ENCODE assay signal across 35 mouse cellular contexts in the genomic region with DNA sequence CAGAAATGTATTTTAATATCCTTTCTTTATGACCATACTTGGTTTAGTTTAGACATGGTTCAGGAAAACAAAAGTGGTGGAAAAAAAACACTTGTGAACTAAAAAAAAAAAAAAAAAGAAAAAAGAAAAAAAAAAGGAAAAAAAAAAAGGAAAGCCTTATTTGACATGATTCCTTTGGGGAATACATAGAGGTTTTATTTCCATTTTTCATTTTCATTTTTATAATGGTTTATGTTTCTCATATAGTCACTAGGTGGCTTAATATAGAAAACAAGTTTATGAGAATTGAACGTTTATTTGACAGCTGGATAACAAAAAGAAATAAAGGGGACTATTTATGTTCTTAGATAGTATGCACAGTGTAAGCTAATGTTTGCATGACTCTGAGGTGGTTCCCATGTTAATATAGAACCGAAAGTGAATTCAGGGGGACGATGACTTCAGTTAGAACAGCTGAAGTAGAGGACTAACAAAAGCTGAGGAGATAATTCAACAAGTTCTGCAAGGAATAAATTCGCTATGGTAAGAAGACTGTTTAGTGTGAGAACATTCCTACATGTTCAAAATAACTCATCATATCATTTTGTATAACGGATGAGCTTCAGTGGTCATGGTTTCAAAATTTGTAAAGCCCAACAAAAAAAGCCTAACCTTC. TPM values are rescaled to one million over a fixed set of nuclear protein-coding genes. Genes with fewer than 3 reads are reported as not detected.
"Had no signal": no experiment of that assay in that cellular context is flagged by ENCODE, and none has a peak within 500 bp of the region (broad histone marks: within the 10 kb centered on the region; RNA-seq: fewer than 3 reads in every experiment).

No protein-coding gene starts in this region.

- H3K36me3 ChIP-seq: heart, embryonic 10.5 days; heart, embryonic 12.5 days; hindbrain, embryonic 10.5 days; hindbrain, embryonic 12.5 days; intestine, embryonic 15.5 days; limb, embryonic 13.5 days; limb, embryonic 15.5 days; liver, embryonic 12.5 days had no signal

- H3K4me3 ChIP-seq: heart, embryonic 10.5 days; heart, embryonic 12.5 days; hindbrain, embryonic 10.5 days; hindbrain, embryonic 12.5 days; intestine, embryonic 15.5 days; limb, embryonic 13.5 days; limb, embryonic 15.5 days; liver, embryonic 12.5 days had no signal

- H3K9ac ChIP-seq: heart, embryonic 12.5 days; hindbrain, embryonic 12.5 days; hindbrain, embryonic 14.5 days; intestine, embryonic 15.5 days; limb, embryonic 13.5 days; limb, embryonic 15.5 days; liver, embryonic 12.5 days; liver, embryonic 14.5 days had no signal

- H3K4me2 ChIP-seq: heart, embryonic 12.5 days; hindbrain, embryonic 12.5 days; hindbrain, embryonic 14.5 days; intestine, embryonic 15.5 days; limb, embryonic 13.5 days; limb, embryonic 15.5 days; liver, embryonic 12.5 days had no signal

- H3K9me3 ChIP-seq: heart, embryonic 10.5 days; heart, embryonic 12.5 days; hindbrain, embryonic 10.5 days; hindbrain, embryonic 12.5 days; intestine, embryonic 15.5 days; limb, embryonic 13.5 days; limb, embryonic 15.5 days; liver, embryonic 12.5 days had no signal

- DNase-seq: gastrocnemius, postnatal 14 days; gastrocnemius, postnatal 36 days; heart, adult 11 months; heart, postnatal 10 days; heart, postnatal 4 days; kidney, adult 18-20 months; kidney, adult 8-10 months; kidney, postnatal 14 days; kidney, postnatal 36 days; layer of hippocampus, adult 9-11 months; layer of hippocampus, postnatal 36 days; left cerebral cortex, postnatal 4 days had no signal

- H3K4me1 ChIP-seq: heart, embryonic 10.5 days; heart, embryonic 12.5 days; hindbrain, embryonic 10.5 days; hindbrain, embryonic 12.5 days; intestine, embryonic 15.5 days; limb, embryonic 13.5 days; limb, embryonic 15.5 days; liver, embryonic 12.5 days had no signal

- H3K27ac ChIP-seq: heart, embryonic 10.5 days; hindbrain, embryonic 10.5 days; hindbrain, embryonic 12.5 days; hindbrain, embryonic 14.5 days; intestine, embryonic 15.5 days; kidney, postnatal 0 days; limb, embryonic 13.5 days; limb, embryonic 15.5 days; liver, embryonic 12.5 days; liver, embryonic 14.5 days had no signal

- H3K27me3 ChIP-seq: heart, embryonic 12.5 days; hindbrain, embryonic 12.5 days; intestine, embryonic 15.5 days; limb, embryonic 13.5 days; limb, embryonic 15.5 days; liver, embryonic 12.5 days had no signal

RNA-seq across cellular contexts. Expression of gene Gcg, which starts 33.6 kb away (rescaled TPM):
- total RNA-seq: gastrocnemius, adult 8-10 months; gastrocnemius, postnatal 14 days; gastrocnemius, postnatal 36 days; heart, adult 8-10 months; heart, postnatal 10 days; heart, postnatal 4 days; layer of hippocampus, adult 18-20 months; layer of hippocampus, adult 8-10 months; layer of hippocampus, postnatal 36 days; left cerebral cortex, adult 18-20 months; left cerebral cortex, adult 8-10 months; left cerebral cortex, postnatal 25 days; liver, adult 2 months had no signal
- polyA plus RNA-seq: gonadal fat pad, adult 2 months; heart, embryonic 12.5 days; heart, embryonic 14.5 days; heart, embryonic 16.5 days; hindbrain, embryonic 10.5 days; hindbrain, embryonic 12.5 days; hindbrain, embryonic 14.5 days; kidney, embryonic 14.5 days; kidney, postnatal 0 days; limb, embryonic 15.5 days; liver, adult 2 months had no signal
